ENCODE assay signal across 11 mouse cellular contexts in genomic region chr7:81685375-81685774, GRCm38 (mm10). TPM values are rescaled to one million over a fixed set of nuclear protein-coding genes. Genes with fewer than 3 reads are reported as not detected.
DNase-seq lines count a peak whose midpoint lies in the region; ATAC-seq and TF ChIP-seq lines count a peak whose summit lies in the region.
"Had no signal": no experiment of that assay in that cellular context is flagged by ENCODE, and none has a peak within 500 bp of the region (broad histone marks: within the 10 kb centered on the region; RNA-seq: fewer than 3 reads in every experiment).

No protein-coding gene starts in this region.

- H3K27ac ChIP-seq in forebrain, embryonic 14.5 days (ENCODE audit: low read depth, low read length) = no peak overlapping the region
- H3K27ac ChIP-seq in forebrain, embryonic 13.5 days = no peak overlapping the region
- peak overlapping the region; percentile 95 for H3K27ac ChIP-seq in heart, postnatal 0 days (ENCODE audit: low read depth)
- H3K27ac ChIP-seq: left cerebral cortex, adult 2 months had no signal

- peaks cover 9% of the 10 kb centered on the region for H3K4me1 ChIP-seq in forebrain, embryonic 14.5 days (ENCODE audit: control insufficient read depth, insufficient read depth, low read length)
- H3K4me1 ChIP-seq in forebrain, embryonic 13.5 days = peaks cover 23% of the 10 kb centered on the region
- peaks cover 54% of the 10 kb centered on the region for H3K4me1 ChIP-seq in heart, postnatal 0 days (ENCODE audit: control insufficient read depth, insufficient read depth)

- H3K9me3 ChIP-seq in forebrain, embryonic 14.5 days (replicated peaks; ENCODE audit: control insufficient read depth, low read length) = no peaks in the 10 kb centered on the region
- no peaks in the 10 kb centered on the region for H3K9me3 ChIP-seq in forebrain, embryonic 13.5 days (replicated peaks)
- no peaks in the 10 kb centered on the region for H3K9me3 ChIP-seq in heart, postnatal 0 days (replicated peaks; ENCODE audit: control insufficient read depth, low read length)

- no peak overlapping the region for H3K4me3 ChIP-seq in forebrain, embryonic 14.5 days (ENCODE audit: low read depth, low read length)
- H3K4me3 ChIP-seq in forebrain, embryonic 13.5 days = no peak overlapping the region
- no peak overlapping the region for H3K4me3 ChIP-seq in heart, postnatal 0 days (ENCODE audit: low read depth, low read length)
- H3K4me3 ChIP-seq: left cerebral cortex, adult 2 months had no signal

- H3K27me3 ChIP-seq in forebrain, embryonic 14.5 days (replicated peaks; ENCODE audit: control insufficient read depth, insufficient read depth, low read length) = no peaks in the 10 kb centered on the region
- no peaks in the 10 kb centered on the region for H3K27me3 ChIP-seq in forebrain, embryonic 13.5 days
- no peaks in the 10 kb centered on the region for H3K27me3 ChIP-seq in heart, postnatal 0 days (ENCODE audit: control insufficient read depth, insufficient read depth, low read length)

- no peak for TF ChIP-seq EP300 in heart, postnatal 0 days (IDR thresholded peaks at IDR 0.05; ENCODE audit: low read depth)

- DNase-seq in forebrain, embryonic 14.5 days (ENCODE audit: low spot score) = peak; percentile 33
- DNase-seq in layer of hippocampus, postnatal 36 days = peak; percentile 35 to 42
- no peak for DNase-seq in layer of hippocampus, adult 11-12 months (ENCODE audit: low spot score)
- DNase-seq in cerebellum, postnatal 14 days = peak; percentile 84 to 86
- DNase-seq in heart, postnatal 0 days (ENCODE audit: low spot score) = no peak
- no peak for DNase-seq in B cell, adult 2 months
- DNase-seq in right cerebral cortex, postnatal 36 days (ENCODE audit: low spot score in 2 of 2) = no peak
- DNase-seq: kidney, postnatal 14 days had no signal

- ATAC-seq in forebrain, embryonic 14.5 days = no peak
- no peak for ATAC-seq in forebrain, embryonic 13.5 days
- ATAC-seq in heart, postnatal 0 days (ENCODE audit: insufficient read depth, low read depth) = no peak

- no peak overlapping the region for H3K4me2 ChIP-seq in forebrain, embryonic 14.5 days (ENCODE audit: low read length)
- H3K4me2 ChIP-seq in forebrain, embryonic 13.5 days = no peak overlapping the region
- no peak overlapping the region for H3K4me2 ChIP-seq in heart, postnatal 0 days (ENCODE audit: low read depth, low read length)
- H3K4me2 ChIP-seq: liver, embryonic 11.5 days had no signal

- no peaks in the 10 kb centered on the region for H3K36me3 ChIP-seq in forebrain, embryonic 14.5 days (ENCODE audit: control insufficient read depth, insufficient read depth, low read length)
- H3K36me3 ChIP-seq in forebrain, embryonic 13.5 days (ENCODE audit: poor library complexity, severe bottlenecking) = no peaks in the 10 kb centered on the region
- H3K36me3 ChIP-seq in heart, postnatal 0 days (replicated peaks; ENCODE audit: control insufficient read depth, insufficient read depth, low read length) = no peaks in the 10 kb centered on the region

- H3K9ac ChIP-seq in forebrain, embryonic 14.5 days (ENCODE audit: low read length) = no peak overlapping the region
- no peak overlapping the region for H3K9ac ChIP-seq in forebrain, embryonic 13.5 days
- no peak overlapping the region; the same call in 1 of the 2 replicates for H3K9ac ChIP-seq in heart, postnatal 0 days (replicated peaks; ENCODE audit: low read depth, low read length)

- WGBS in forebrain, embryonic 14.5 days = 77% methylated on average over 7 of the region's 7 CpGs
- WGBS in forebrain, embryonic 13.5 days = 79% methylated on average over 7 of the region's 7 CpGs
- 59% methylated on average over 7 of the region's 7 CpGs for WGBS in heart, postnatal 0 days

- no peak for TF ChIP-seq CTCF in heart, postnatal 0 days (IDR thresholded peaks at IDR 0.05; ENCODE audit: low read depth)

RNA-seq across cellular contexts. Expression of gene Homer2, which starts 22.0 kb away (rescaled TPM):
- 15.9 and 16.6 TPM in 2 replicates for polyA plus RNA-seq in forebrain, embryonic 14.5 days (2014; fragmentation: Nextera tagmentation; extraction: Ambion mirVana)
- polyA plus RNA-seq in forebrain, embryonic 13.5 days (2015; fragmentation: Nextera tagmentation; extraction: Ambion mirVana) = 25.7 and 27.8 TPM in 2 replicates
- 10 to 100 TPM; 88.6 to 92.1 TPM for total RNA-seq in layer of hippocampus, postnatal 36 days (2021)
- 19.5 and 31.8 TPM in 2 replicates for total RNA-seq in heart, postnatal 0 days (2014; rRNA removed; ENCODE audit: low replicate concordance)
- polyA plus RNA-seq in heart, postnatal 0 days (2015; fragmentation: Nextera tagmentation; extraction: Ambion mirVana) = 51.3 and 52.5 TPM in 2 replicates

Comparison
In these comparisons a context has a peak if more than half of its experiments do, and no peak if none do; other contexts are left out.
1. DNase-seq: peak in forebrain, embryonic 14.5 days (single experiment), layer of hippocampus, postnatal 36 days (2 of 2) and cerebellum, postnatal 14 days (2 of 2); none in layer of hippocampus, adult 11-12 months (single experiment), heart, postnatal 0 days (single experiment), B cell, adult 2 months (0 of 2) and right cerebral cortex, postnatal 36 days (0 of 2).